In genomic region chr5:39281021-39281420, GRCm38 (mm10) we compare ENCODE assay signal across 17 mouse cellular contexts.
"Had no signal": no experiment of that assay in that cellular context is flagged by ENCODE, and none has a peak within 500 bp of the region (broad histone marks: within the 10 kb centered on the region; RNA-seq: fewer than 3 reads in every experiment).

No protein-coding gene starts in this region.

- ATAC-seq: hindbrain, embryonic 16.5 days; inflammation-experienced regulatory T-cells, adult 6 months; intestine, embryonic 15.5 days; intestine, postnatal 0 days; liver, postnatal 0 days had no signal

- DNase-seq: gastrocnemius, postnatal 10 days; gastrocnemius, postnatal 25 days; heart, adult 18-20 months; heart, postnatal 10 days; heart, postnatal 4 days; kidney, adult 18-20 months; kidney, adult 8-10 months; kidney, postnatal 10 days; kidney, postnatal 25 days; kidney, postnatal 4 days; liver; liver, embryonic 13.5 days; liver, postnatal 0 days had no signal
